In the genomic region with DNA sequence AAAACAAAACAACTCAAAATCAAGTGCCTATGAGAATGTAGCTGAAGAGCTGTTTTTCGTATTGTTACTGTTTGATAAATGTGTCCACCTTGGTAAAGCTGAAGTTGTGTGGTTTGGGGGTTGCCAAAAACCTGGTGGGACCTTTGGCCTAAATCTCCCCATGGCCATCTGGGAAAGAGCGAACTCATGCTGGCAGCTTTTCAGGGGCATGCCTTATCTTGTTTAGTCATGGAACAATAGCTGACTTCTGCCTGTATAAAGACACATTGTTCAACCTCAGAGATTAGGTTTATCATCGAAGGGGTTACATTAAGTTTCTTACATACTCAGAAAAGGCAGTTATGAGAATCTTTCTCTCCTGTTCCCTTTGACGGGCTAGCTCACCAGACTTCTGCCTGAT, we compare ENCODE assay signal across 12 mouse cellular contexts. TPM values are rescaled to one million over a fixed set of nuclear protein-coding genes. Genes with fewer than 3 reads are reported as not detected.
DNase-seq lines count a peak whose midpoint lies in the region; ATAC-seq lines count a peak whose summit lies in the region.
"Had no signal": no experiment of that assay in that cellular context is flagged by ENCODE, and none has a peak within 500 bp of the region (broad histone marks: within the 10 kb centered on the region; RNA-seq: fewer than 3 reads in every experiment).

No protein-coding gene starts in this region.

- H3K4me3 ChIP-seq in forebrain, embryonic 12.5 days (replicated peaks) = no peak overlapping the region
- H3K4me3 ChIP-seq in midbrain, embryonic 15.5 days = no peak overlapping the region
- H3K4me3 ChIP-seq: embryonic facial prominence, embryonic 13.5 days had no signal

- WGBS in forebrain, embryonic 12.5 days = 40% methylated on average over 4 of the region's 4 CpGs
- WGBS in midbrain, embryonic 15.5 days = 42% methylated on average over 4 of the region's 4 CpGs

- H3K9ac ChIP-seq in forebrain, embryonic 12.5 days = no peak overlapping the region
- no peak overlapping the region for H3K9ac ChIP-seq in midbrain, embryonic 15.5 days
- H3K9ac ChIP-seq: embryonic facial prominence, embryonic 13.5 days had no signal

- intact Hi-C loops in heart, postnatal 14 days (cut with DNase I) = loop anchor here (5.0 kb wide), 1 partner anchor 36 kb away; a partner anchor contains a TSS

- no peak overlapping the region for H3K27ac ChIP-seq in forebrain, embryonic 12.5 days
- no peak overlapping the region for H3K27ac ChIP-seq in midbrain, embryonic 15.5 days
- H3K27ac ChIP-seq: embryonic facial prominence, embryonic 13.5 days had no signal

- ATAC-seq in cerebellum, adult (ENCODE audit: insufficient number of reproducible peaks, low FRiP score, low TSS enrichment) = peak; percentile 76
- no peak for ATAC-seq in forebrain, embryonic 12.5 days (ENCODE audit: low FRiP score)
- ATAC-seq in erythroid progenitor cell, adult 5-6 weeks (replicated peaks; ENCODE audit: low FRiP score, poor library complexity, severe bottlenecking) = no peak
- ATAC-seq in midbrain, embryonic 15.5 days (replicated peaks) = no peak
- ATAC-seq: Patski had no signal

- no peak for DNase-seq in cerebellum, postnatal 4 days (ENCODE audit: low spot score in 2 of 2)
- DNase-seq in 3T3-L1 (ENCODE audit: low read depth, low spot score) = peak; percentile 5
- peak; percentile 86 for DNase-seq in cerebellum, adult 11-12 months
- peak; percentile 27 to 56 for DNase-seq in heart, postnatal 14 days
- DNase-seq: B cell, adult 2 months; thymus, adult 18-20 months had no signal

- H3K4me2 ChIP-seq in forebrain, embryonic 12.5 days = no peak overlapping the region
- no peak overlapping the region for H3K4me2 ChIP-seq in midbrain, embryonic 15.5 days
- H3K4me2 ChIP-seq: embryonic facial prominence, embryonic 13.5 days had no signal

- no peaks in the 10 kb centered on the region for H3K36me3 ChIP-seq in forebrain, embryonic 12.5 days (replicated peaks)
- no peaks in the 10 kb centered on the region for H3K36me3 ChIP-seq in midbrain, embryonic 15.5 days (replicated peaks)

- H3K27me3 ChIP-seq in forebrain, embryonic 12.5 days = no peaks in the 10 kb centered on the region; the same call in 1 of the 2 replicates
- no peaks in the 10 kb centered on the region for H3K27me3 ChIP-seq in midbrain, embryonic 15.5 days (replicated peaks)
- H3K27me3 ChIP-seq: embryonic facial prominence, embryonic 13.5 days; Patski had no signal

- H3K9me3 ChIP-seq in forebrain, embryonic 12.5 days = no peaks in the 10 kb centered on the region
- H3K9me3 ChIP-seq in midbrain, embryonic 15.5 days = no peaks in the 10 kb centered on the region
- H3K9me3 ChIP-seq: embryonic facial prominence, embryonic 13.5 days had no signal

- peaks cover 6% of the 10 kb centered on the region; the same call in 1 of the 2 replicates for H3K4me1 ChIP-seq in forebrain, embryonic 12.5 days
- H3K4me1 ChIP-seq in midbrain, embryonic 15.5 days = no peaks in the 10 kb centered on the region
- H3K4me1 ChIP-seq: embryonic facial prominence, embryonic 13.5 days had no signal

RNA-seq across cellular contexts. Expression of a gene that starts 38.2 kb away (rescaled TPM):
- 10 to 100 TPM; 61.7 to 71.6 TPM for total RNA-seq in heart, postnatal 14 days (2021)
- polyA plus RNA-seq in forebrain, embryonic 12.5 days (2016; fragmentation: Nextera tagmentation; extraction: Ambion mirVana) = 60.0 and 65.2 TPM in 2 replicates
- 9.4 and 41.5 TPM in 2 replicates for total RNA-seq in erythroid progenitor cell, adult 5-6 weeks (2015; ENCODE audit: low replicate concordance)
- total RNA-seq in erythroid progenitor cell, adult 5-6 weeks (2017; ENCODE audit: low replicate concordance) = 10.7 and 12.0 TPM in 2 replicates
- 143 and 158 TPM in 2 replicates for polyA plus RNA-seq in midbrain, embryonic 15.5 days (2015; fragmentation: Nextera tagmentation; extraction: Ambion mirVana)

Comparison
In these comparisons a context has a peak if more than half of its experiments do, and no peak if none do; other contexts are left out.
1. DNase-seq: peak in 3T3-L1 (single experiment), cerebellum, adult 11-12 months (single experiment) and heart, postnatal 14 days (2 of 2); none in cerebellum, postnatal 4 days (0 of 2).